Mouse (Mus musculus): ENCODE data around the gene Fxyd3. TPM values are rescaled to one million over a fixed set of nuclear protein-coding genes. Genes with fewer than 3 reads are reported as not detected.

The Fxyd3 gene
- total RNA-seq, 2 experiments from 2014 or later, result not detected

DNA sequence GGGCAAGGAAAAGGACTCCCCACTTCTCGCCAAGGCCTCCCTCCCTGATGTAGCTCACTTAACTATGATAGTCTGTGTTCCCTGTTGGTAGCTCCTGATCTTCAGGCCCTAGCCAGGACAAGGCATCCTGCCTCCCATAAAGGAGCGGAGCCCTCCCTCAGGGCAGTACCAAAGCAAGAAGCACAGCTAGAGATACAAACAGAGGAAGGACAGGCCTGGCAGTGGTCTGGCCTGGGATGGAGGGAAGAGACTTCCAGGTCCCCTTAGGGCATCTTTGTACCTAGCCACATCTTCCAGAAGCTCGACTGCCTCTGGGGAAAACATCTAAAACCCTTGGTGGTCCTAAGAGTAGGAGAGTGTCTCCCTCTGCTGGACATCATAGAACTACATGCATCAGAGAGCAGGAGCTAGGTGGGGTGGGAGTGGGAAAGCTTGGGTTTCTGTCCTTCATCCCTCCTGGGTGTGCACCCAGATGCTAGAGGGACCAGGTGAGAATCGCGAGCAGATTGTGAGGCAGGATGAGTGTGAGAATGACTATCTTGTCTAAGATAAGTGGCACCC is 1.5 kb upstream of the Fxyd3 start:
- intact Hi-C loops (cut with DNase I), result no loop called here
- peak; percentile 65 to 72 for DNase-seq (ENCODE audit: extremely low spot score in 1 of 2, low spot score in 2 of 2)

DNA sequence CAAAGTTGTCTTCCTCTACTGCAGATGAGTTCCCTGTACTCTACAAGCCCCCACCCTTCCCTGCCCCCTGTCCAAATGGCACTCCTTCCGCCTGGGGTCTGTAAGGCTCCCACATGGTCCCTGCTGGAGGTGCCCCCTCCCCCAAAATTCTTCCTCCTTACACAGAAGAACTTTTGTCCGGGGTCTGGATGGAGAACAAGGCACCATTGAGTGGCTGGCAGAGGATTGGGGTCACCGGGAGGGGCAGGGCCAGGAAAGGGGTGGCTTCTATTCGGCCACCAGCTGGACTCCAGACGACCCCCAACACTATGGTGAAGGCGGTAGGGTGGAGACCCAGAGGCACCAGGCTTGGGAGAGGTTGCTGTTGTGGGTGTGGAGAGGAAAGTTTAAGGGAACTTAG is 966 bp upstream of the Fxyd3 start:
- peak; percentile 49 to 70 for DNase-seq (ENCODE audit: extremely low spot score in 1 of 2, low spot score in 2 of 2)
- intact Hi-C loops (cut with DNase I), result no loop called here

DNA sequence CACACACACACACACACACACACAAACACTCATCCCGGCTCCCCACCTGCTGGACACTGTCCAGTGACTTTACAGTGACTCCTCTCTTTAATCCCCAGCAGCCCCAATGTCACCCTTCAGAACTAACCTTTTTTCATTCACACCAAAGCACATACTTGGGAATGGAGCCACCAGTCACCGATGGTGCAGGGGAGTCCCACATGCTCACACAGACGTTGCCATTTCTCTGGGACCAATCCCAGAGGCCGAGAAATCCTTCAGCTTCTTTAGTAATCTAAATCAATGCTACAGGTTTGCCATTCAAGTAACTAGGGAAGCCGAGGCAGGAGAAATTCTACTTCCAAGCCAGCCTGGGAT is 1.8 kb downstream of the Fxyd3 start:
- DNase-seq (ENCODE audit: extremely low spot score in 1 of 2, low spot score in 2 of 2), result no peak
- intact Hi-C loops (cut with DNase I), result no loop called here

DNA sequence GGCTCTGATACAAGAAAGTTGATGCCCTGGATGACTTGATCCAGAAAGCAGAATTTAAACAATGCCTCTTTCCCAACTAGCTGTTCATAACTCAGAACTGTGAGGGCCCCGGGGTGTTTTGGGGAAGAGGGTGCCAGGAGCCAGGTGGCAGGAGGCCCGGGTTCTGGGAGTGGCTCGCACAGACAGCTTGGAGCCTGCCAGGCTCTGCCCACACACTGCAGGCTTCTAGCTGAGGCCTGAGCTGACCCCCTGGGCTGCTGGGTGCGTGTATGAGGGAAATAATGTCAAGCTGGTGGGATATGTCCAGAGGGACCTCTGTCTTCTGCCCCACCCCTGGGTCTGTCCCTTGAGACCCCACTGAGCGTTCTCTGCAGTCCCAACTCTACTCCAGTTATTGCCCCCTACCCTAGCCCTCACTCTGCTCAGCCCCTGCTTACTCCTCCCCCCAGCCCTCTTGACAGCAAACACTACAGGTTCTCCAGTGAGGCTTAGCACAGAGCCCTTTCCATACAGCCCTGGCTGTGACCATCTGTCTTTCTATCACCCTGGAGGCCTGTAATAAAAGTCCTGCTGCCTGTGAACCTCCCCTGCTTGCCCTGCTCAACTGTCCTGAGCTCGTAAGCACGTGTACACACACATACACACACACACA is 2.3 kb downstream of the Fxyd3 start:
- no peak for DNase-seq (ENCODE audit: extremely low spot score in 1 of 2, low spot score in 2 of 2)
- intact Hi-C loops (cut with DNase I), result no loop called here

DNA sequence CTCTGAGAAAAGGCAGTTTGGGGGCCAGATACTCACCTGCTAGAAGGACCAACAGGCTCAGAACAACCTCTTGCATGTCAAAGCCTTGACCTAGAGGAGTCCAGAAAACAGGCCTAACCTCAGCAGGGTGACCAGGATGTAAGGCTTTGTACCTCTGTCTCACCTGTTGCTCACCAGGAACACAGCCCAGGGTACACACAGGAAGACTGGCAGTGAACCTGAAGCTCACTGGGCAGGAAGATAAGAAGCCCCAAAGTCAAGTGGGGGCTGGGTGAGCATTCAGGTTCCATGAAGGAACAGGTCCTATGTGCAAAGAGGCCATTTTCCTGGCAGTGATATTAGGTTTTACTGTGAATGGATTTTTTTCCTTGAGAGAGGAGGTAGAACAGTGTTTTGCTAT is 3.0 kb downstream of the Fxyd3 start:
- intact Hi-C loops (cut with DNase I), result no loop called here
- DNase-seq (ENCODE audit: extremely low spot score in 1 of 2, low spot score in 2 of 2), result no peak

DNA sequence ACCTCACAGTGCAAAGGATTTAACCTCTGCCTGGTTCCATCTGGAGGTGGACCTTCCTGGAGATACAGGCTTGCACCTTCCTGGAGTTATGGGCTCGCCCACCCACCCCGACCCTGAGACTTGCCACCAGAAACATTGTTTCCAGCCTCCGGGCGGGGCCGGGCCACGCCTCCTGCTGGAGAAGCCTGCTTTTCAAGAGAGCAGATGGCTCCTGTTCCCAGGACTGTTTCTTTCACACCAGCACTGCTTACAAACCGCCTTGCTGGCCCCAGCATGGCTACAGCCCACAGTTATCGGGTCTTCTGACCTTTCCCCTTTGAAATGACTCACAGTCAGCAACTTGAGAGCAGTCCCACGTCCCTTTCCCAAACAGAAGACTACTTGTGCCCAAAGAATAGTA is 4.2 kb downstream of the Fxyd3 start:
- intact Hi-C loops (cut with DNase I), result no loop called here
- no peak for DNase-seq (ENCODE audit: extremely low spot score in 1 of 2, low spot score in 2 of 2)

DNA sequence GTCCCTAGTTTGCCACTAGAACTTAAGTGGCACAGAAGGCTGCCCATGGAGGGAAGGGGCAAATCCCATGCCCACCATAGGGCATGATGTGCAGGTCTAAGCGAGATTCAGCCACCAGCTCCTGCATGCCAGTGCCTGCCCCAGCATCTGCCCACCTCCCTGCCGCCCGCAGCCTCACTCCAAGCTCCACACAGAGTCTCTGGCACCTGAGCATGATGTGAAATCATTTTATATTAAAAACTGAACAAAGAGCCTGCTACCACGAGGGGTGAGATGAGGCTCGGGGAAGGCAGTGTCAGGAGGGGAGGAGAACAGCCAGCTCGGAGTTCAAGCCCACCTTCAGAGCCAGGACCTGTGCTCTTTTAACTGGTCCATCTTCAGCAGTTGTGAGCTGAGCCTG is 6.2 kb downstream of the Fxyd3 start:
- no peak for DNase-seq (ENCODE audit: extremely low spot score in 1 of 2, low spot score in 2 of 2)
- intact Hi-C loops (cut with DNase I), result no loop called here

DNA sequence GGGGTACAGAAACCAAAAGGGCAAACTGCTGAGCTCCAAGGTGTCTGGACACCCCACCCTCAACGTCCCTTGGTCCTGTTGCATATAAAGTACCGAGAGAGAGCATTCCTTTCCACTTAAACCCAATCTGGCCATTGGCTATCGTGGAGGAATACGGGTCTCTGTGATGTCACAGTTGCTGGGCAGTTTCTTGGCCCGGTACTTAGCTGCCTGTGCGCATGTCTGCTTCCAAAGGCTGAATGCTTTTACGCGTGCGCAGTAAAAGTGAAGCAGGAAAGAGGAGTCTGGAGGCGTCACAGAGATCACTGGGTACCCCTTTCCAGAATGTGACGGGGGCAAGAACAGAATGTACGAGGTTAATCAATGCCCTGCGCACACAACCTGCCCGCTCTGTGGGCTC is 7.0 kb downstream of the Fxyd3 start:
- no peak for DNase-seq (ENCODE audit: extremely low spot score in 1 of 2, low spot score in 2 of 2)
- intact Hi-C loops (cut with DNase I), result no loop called here

DNA sequence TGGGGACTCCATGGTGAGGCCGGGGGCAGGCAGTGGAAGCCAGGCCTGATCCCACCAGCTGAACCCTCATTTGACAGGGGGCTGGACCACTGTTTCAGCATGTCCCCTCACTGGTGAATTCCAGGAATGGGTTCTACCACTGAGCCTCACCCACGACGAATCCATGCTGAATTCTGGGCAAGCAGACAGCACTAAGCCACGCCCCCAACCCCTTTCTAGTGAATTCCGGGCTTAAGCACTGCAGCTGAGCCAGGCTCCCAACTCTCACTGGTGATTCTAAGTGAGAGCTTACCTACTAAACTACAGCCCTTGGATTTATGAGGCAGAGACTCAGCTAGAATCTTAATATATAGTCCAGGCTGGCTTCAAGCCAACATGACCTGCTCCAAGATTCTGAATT is 8.7 kb downstream of the Fxyd3 start:
- DNase-seq (ENCODE audit: extremely low spot score in 1 of 2, low spot score in 2 of 2), result peak in 1 of 2 experiments; percentile 77
- intact Hi-C loops (cut with DNase I), result no loop called here

DNA sequence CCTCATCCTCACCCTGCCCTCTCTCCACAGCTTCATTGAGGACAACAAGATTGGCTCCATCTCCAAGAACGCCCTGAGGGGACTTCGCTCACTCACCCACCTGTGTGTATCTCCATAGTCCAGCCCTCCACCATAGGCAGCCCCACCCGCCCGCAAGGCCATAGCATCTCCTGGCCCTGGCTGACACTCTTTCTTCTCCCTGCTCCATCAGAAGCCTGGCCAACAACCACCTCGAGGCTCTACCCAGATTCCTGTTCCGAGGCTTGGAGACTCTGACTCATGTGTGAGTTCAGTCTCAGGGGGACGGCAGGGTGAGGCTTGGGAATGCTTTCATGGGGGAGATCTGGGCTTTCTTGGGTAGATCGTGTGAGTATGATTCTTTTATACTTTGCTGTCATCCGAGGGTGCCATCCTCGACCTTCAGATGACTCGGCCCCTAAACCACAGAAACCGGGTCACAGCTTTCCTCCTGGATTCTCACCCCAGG is 13.4 kb downstream of the Fxyd3 start:
- no peak for DNase-seq (ENCODE audit: extremely low spot score in 1 of 2, low spot score in 2 of 2)
- intact Hi-C loops (cut with DNase I), result no loop called here

DNA sequence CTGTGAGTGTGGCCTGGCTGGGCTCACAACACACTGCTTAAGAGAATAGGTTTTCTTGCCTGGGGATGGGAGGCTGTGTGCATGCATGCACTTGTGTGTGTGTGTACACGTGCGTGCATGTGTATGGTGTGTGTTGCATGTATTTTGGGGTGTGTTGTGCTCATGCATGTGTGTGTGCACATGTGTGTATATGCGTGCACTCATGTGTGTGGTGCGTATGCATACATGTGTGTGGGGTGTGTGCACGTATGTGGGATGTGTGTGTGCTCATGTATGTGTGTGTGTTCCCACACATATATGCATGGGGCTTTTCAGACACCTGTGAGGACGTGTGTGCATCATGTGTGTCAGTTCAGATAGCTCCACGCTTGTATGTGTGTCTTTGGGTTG is 15.9 kb downstream of the Fxyd3 start:
- intact Hi-C loops (cut with DNase I), result no loop called here

DNA sequence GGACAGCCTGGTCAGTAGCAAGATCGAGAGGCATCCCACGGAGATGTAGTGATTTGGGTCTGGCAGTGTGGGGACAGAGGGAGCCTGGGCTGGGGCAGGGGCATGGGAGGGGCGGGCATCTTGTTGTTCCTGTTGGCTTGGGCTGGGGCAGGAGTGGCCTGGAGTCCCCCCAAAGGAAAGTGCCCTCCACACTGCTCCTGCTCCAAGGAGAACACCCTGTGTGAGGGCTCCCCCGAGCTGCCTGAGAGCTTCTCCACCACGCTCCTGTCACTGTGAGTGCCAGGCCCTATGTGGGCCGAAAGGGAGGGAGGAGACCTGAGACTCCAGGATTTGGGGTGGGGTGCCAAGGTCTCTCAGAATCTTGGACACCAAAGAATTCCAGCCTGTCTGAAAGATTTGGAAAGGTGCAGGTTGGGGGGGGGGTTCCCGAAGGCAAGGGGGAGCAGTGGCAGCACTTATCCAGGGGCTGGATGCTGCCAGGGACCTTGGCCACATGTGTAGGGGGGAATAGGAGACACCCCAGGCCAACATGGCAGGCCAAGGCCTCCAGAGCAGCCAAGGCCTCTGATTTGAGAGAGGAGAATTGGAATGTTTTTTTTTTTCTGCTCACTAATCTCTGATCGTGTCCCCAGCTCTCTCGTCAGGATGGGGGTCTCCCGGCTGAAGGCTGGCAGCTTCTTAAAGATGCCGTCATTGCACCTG is 16.4 kb downstream of the Fxyd3 start:
- intact Hi-C loops (cut with DNase I), result loop anchor here (2.0 kb wide), 1 partner anchor 37 kb away; no protein-coding TSS in a partner anchor
- no peak for DNase-seq (ENCODE audit: extremely low spot score in 1 of 2, low spot score in 2 of 2)

More for the DNA sequence above, 15.9 kb downstream of the Fxyd3 start:
- DNase-seq (ENCODE audit: extremely low spot score in 1 of 2, low spot score in 2 of 2), result no peak

DNA sequence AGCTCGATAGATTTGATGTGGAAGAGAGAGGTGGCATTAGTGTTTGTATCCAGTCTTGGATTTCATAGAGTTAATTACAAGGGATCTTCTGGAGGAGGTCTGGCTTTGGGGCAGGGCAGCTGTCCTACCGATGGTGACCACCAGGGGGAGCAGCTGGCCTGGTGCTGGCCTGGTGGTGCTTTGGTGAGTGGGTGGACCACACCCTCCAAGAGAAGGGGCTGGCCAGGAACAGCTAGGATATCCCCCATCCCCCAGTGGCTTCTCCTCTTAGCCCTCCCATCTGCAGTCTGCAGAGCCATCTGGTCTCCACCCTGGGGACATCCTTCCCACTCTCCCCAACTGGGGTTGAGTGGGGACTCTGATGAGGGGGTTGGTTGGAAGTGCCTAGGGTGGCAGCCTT is 17.4 kb downstream of the Fxyd3 start, which contains the start of gene Lgi4:
Gene Lgi4 (plus strand): TSS at position 235 of the 400 bp plus-strand sequence.
- peak; percentile 70 to 89 for DNase-seq (ENCODE audit: extremely low spot score in 1 of 2, low spot score in 2 of 2)
- intact Hi-C loops (cut with DNase I), result loop anchor here (2.0 kb wide), 1 partner anchor 38 kb away; no protein-coding TSS in a partner anchor

DNA sequence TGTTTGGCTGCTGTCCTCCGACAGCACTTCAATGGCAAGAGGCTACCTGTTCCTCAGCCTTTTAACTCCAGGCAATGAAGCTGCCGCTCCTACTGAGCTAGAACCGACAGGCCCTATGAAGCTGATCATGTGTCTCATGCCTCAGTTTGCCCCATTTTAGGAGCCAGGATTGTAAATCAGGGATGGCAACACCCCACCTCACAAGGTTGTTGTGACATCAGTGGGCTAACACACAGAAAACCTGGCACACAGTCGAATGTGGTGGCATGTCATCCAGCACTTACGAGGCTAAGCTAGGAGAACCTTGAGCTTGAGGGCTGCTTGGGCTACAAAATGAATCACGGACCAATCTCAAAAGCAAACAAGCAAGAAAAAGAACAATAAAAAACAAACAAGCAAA is 18.3 kb downstream of the Fxyd3 start:
- intact Hi-C loops (cut with DNase I), result loop anchor here (2.0 kb wide), 1 partner anchor 39 kb away; no protein-coding TSS in a partner anchor
- no peak for DNase-seq (ENCODE audit: extremely low spot score in 1 of 2, low spot score in 2 of 2)

DNA sequence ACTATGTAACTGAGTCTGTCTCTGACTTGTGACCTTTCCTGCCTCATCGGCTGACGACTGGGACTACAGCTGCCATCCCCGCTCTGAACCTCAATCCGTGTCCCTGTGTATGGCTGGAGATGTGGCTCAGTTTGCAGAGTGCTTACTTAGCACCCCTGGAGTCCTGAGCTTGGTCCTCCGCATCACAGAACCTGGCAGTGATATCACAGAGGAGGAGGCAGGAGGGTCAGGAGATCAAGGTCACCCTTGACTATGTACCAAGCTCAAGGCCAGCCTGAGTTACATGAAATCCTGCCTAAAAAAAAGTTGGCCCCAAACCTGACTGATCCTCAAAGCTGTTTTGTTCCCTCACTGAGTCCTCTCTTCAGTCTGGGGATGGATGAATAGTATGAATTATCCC is 18.8 kb downstream of the Fxyd3 start:
- DNase-seq (ENCODE audit: extremely low spot score in 1 of 2, low spot score in 2 of 2), result no peak
- intact Hi-C loops (cut with DNase I), result loop anchor here (2.0 kb wide), 1 partner anchor 39 kb away; no protein-coding TSS in a partner anchor

DNA sequence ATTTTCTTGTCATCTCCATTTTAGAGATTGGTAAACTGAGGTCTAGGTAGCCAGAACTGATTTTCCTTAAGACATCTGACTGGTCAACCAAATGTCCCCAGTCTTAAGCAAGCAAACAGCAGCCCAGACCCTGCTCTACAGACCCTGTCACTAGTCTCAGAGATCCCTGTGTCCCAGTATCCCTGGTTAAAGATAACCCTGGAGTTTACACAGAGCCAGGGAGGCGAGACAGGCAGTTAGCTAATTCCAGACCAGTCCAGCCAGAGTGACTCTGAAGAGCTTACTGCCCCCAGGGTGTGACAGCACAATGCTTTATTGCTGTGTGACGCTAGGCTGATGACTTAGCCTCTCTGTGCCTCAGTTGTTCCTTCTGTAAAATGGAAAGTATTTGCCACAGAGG is 19.4 kb downstream of the Fxyd3 start, which contains the start of gene Fxyd1:
Gene Fxyd1 (minus strand): TSS at position 129 of the 400 bp plus-strand sequence.
- DNase-seq (ENCODE audit: extremely low spot score in 1 of 2, low spot score in 2 of 2), result no peak
- intact Hi-C loops (cut with DNase I), result no loop called here

DNA sequence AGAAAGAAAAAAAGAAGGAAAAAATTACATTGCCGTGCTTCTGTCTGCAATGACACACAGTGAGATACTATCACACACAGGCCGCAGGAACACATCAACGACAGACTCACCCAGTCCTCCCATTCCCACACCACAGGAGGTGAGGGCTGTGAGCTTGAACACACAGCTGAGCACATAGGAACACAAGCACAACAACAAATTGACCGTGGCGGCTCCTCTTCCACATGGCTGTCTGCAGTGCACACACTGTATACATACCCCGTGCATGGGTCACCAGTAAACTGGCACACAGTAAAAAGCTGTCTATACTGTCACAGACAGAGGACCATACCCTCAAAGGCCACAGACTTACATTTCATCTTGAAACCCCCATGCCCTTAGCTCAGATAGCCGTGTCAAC is 20.1 kb downstream of the Fxyd3 start:
- DNase-seq (ENCODE audit: extremely low spot score in 1 of 2, low spot score in 2 of 2), result no peak
- intact Hi-C loops (cut with DNase I), result no loop called here

DNA sequence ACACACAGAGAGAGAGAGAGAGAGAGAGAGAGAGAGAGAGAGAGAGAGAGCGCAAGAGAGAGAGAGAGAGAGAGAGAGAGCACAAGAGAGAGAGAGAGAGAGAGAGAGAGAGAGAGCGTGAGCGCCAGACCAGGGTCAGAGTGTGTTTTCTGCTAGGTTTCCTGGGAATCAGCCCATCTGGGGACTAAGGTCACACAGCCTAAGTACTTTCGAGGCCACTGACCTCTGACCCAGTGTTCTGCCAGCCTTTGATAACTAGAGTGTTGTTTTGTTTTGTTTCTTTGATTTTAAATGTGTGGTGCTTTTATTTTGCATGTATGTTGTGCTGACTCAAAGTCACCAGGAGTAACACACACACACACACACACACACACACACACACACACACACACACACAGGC is 20.6 kb downstream of the Fxyd3 start:
- intact Hi-C loops (cut with DNase I), result no loop called here
- no peak for DNase-seq (ENCODE audit: extremely low spot score in 1 of 2, low spot score in 2 of 2)

DNA sequence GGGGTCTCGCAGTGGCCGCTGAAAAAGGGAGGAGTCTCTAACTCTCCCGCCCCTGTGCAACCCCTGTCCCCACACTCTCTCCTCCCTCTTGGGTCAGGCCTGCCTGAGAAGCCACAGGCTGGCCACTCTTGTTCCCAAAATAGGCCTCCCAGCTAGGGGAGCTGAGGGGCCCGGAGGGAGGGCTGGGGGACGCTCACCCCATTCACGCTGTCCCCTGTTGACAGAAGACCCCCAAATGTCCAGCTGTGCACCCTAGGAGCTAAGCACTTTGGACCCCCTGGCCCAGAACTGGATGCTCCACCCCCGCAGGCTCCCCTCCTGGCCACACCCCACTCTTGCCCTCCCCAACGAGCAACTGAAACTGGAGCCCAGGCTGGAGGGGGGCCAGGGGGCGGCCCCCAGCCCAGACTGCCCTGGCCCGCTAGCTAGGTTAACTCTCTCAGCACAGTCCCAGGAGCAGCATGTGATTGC is 21.1 kb downstream of the Fxyd3 start:
- peak in 1 of 2 experiments; percentile 87 for DNase-seq (ENCODE audit: extremely low spot score in 1 of 2, low spot score in 2 of 2)
- intact Hi-C loops (cut with DNase I), result no loop called here
